Mouse (Mus musculus) embryo, embryonic 10 days (tissue): Measurements from ENCODE around the gene Nid2.

Source experiments
- DNase-seq: peaks from one replicate; pipeline ENCODE4 v3.0.0-alpha.2; 2015; ENCODE audit warnings: low spot score

The Nid2 gene

DNA sequence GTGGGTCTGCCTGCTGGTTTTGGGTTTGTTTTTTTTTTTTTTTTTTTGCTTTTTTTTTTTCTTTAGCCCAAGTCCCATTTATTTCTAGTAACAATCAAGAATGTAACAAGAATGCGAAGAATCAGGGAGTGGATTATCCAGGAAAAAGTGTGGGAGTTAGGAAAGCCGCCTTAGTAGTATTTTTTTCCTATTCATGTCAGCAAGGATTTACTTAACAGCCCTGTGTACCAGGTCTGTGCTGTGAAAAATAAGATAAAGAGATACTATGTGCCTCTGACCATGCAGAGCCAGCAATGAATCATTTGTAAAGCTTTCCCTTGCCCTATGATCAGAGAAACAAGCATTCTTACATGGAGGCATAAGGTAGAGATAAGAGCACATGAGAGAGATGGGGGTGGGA, 4.8 kb upstream of the Nid2 start:
- DNase-seq: no peak

DNA sequence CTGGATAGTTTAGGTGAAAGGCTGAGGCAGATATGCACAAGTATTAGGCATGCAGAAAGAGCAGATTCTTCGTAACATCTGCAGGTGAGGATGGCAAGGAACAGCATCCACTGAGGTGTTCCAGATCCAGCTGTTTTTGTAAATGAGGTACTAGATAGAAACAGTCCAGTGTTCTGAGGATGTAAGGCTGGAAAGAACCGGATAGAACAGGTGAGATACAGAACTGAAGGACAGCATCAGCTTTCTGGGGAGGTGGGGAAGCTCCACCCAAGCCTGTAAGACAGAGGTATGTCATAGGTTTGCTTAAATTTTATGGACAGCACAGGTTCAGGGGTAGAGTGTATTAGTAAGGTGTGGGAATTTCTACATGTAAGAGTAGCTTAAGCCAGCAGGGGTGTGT, 4.3 kb upstream of the Nid2 start:
- no peak for DNase-seq

DNA sequence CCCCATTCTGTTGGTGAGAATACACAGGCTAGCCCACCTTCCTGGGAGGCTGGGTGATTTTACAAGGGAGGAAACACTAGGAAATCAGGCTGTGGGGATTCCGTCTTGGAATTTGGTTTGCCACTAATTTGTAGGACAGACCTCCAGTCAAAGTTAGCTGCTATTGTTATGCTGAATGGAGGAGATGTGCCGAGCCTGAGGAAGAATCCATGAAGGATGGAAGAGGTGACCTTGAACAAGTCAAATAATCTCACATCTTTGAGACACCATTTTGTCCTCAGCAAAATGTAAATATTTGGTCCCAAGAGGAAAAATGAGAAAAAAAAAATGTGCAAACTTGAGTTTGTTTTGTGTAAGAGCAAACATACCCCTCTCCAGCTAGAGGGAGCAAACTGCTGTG, 1.3 kb upstream of the Nid2 start:
- no peak for DNase-seq

DNA sequence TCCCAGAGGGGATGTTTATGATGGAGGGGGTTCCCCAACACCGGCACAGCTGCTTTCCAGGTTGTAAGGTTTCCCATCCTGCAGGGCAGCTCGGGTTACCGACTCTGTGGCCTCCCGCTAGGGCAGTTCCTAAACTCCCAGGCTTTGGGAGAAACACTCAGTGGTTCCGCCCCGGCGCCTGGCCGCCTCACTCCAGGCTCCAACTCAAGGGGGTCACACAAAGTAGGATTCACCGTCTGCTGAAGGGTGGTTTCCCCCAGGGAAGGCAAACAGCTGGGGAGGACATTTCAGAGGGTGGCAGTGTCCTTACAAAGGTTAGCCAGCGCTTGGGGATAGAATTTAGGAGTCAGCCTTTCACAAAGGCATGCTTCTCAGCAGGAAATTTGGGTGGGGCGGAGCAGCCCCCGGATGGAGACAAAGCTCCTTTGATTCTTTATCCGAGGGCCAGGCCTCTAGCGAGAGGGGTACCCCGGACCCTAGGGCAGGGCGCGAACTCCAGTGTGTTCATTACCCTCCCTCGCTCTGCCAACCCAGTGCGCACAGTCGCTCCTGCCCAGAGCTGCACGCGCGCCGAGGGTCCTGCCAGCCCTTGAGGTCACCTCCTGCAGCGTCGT, 547 bp upstream of the Nid2 start:
- DNase-seq: peak; percentile 77

DNA sequence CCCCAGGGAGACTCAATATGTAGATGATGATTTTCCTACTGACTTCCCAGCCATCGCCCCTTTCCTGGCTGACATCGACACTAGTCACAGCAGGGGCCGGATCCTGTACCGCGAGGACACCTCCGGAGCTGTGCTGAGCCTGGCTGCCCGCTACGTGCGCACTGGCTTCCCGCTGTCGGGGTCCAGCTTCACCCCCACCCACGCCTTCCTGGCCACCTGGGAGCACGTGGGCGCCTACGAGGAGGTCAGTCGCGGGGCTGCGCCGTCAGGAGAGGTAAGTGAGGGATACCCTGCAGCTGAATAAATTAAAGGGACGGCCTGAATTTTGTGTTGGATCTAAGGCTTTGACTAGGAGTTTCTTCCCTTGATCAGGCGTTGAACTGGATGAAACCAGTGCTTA, 1.2 kb downstream of the Nid2 start:
- peak; percentile 56 for DNase-seq

DNA sequence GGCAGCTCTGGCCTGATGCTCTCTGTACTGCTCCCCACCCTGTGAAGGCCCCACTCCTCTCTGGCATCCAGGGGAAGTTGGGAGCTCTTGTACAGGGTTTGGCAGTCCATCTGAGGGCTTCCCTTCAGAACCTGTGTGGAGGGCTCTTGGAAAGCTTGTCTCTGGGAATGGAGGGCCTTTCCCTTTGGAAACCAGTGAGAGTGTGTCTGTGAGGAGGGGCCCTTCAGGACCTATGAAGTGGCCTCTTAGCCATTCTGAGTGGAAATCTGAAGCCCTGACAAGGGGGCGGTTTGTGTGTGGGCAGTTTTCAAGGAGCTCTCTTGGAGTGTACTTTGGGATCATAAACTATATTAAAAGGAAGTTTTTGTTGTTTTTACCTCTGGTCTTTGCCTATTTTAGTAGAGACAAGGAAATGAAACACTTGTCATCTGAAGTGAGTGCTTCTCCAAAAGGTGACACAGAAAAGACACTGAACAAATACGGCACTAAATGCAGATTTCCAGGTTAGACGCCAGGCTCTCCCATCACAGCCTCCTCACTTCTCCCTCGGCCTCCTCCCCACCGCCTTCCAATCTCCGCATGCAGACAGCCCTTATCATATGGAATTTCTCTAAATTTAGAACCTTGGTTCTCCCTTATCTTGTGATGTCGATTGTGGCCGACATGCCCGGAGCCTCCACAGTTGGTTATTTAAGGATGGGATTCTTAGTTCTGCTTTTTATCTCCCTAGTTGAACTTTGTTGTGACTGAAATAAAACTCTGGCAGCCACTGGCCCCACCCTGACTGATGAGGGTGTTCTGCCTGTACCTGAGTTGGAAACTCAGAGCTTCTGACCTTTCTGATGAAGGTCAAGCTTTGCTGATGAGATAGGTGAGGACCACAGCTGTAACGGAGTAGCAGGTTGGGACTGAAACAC, 8.5 kb downstream of the Nid2 start:
- no peak for DNase-seq

DNA sequence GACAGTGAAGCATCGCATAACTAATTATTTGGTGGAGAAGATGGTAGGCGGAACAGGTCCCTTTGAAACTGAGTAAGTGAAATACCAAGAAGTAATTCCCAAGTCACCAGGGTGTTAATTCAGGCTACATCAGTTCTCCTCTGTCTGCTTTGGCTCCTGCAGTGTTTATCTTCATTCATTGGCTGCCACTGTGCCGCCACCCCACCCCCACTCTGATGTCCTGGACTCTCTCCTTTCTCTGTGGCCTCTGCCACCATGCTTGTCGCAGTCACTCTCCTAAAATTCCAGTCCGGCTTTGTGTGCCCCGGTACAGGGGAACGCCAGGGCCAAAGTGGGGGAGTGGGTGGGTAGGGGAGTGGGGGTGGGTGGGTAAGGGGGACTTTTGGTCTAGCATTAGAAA, 9.7 kb downstream of the Nid2 start:
- DNase-seq: peak; percentile 45

DNA sequence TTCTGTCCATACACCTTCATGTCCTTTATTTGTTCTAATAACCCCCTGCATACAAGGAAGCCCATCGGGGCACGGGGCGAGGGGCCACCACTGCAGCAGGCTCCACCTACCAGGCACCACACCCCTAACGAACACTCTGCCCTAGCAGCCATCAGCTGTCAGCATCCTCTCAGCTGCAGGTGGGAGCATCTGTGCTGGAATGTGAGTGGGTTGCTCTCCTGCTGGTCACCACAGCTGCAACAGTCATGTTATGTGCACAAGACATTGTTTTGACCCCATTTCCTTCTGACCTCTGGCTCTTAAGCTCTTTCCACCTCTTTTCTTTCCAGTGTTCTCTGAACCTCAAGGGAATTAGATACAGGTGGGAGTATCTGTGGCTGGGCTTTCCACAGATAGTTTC, 10.9 kb downstream of the Nid2 start:
- peak; percentile 61 for DNase-seq

DNA sequence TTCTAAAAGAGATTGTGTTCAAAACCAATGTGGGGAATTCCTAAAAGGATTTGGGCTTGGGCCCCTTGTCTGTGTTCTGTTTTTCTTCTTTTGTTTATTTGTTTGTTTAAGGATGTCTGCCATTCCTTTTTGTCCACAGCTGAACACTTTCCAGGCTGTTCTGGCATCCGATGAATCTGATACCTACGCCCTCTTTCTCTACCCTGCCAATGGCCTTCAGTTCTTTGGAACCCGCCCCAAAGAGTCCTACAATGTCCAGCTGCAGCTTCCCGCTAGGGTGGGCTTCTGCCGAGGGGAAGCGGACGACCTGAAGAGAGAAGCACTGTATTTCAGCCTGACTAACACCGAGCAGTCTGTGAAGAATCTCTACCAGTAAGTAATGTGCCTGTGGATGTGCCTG, 12.5 kb downstream of the Nid2 start:
- peak; percentile 66 for DNase-seq

DNA sequence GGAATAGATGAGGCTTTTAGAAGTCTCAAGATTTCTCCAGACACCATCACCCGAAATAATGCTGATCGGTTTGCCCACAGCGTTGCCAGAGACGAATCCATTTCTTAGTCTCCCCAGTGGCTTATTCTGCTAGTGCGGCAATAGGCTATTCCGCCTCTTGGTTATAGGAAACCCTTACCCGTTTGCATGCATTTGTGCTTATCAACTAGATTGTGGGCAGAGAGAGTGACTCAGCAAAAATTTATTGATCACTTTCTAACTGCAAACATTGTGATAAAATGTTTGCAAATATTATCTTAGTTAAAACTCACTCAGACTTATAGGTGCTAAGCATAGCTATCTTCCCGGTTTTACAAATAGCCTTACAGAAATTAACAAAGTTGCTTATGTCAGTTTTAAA, 13.3 kb downstream of the Nid2 start:
- no peak for DNase-seq

DNA sequence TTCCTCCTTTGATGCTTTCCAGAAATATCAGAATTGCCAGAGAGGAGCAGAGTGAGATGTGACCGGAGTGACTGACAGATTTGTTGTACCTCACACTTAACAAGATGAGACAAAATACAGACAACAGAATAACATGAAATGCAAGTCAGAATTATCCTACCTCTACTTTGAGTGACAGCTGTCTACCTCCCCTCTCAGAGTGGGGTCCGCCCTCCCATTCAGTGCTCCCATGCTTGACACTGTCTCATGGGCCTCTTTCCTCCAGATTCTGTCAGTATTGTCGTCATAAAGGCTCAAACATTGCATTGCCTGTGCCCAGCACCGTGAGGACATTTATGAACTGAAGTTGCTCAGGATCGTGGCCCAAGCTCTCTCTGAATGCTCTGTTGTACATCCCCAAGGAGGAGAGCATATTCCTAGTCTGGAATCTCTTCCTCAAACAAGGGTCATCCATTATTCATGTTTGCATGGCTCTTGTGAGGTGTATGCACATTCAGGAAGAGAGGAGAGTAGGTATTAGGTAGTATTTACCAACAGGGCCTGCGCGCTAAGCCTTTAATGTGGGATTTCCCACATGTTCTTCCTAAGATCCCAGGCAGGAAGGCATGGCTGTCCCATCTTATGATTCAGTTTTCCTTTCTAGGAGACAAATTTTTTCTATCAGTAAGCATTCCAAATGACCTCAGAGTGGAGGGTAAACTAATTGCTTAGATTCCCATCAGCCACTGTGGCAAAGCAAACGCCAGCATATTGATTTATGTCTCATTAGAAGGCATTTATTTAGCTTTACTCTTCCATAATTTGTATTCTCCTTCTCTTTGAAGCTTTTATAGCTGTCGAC, 14.7 kb downstream of the Nid2 start:
- DNase-seq: no peak

DNA sequence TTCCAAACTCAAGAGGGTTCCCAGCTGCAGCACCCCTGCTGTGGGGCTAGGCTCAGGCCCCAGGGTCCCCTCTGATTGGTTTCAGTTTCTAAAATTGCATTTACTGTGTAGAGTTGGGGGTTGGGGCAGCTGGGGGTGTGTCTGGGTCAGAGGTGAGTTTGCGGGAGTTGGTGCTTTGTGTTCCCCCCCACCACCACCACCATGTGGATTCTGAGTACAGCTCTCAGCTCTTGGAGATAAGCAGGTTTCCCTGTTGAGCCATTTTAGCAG, 15.2 kb downstream of the Nid2 start:
- DNase-seq: peak; percentile 28

DNA sequence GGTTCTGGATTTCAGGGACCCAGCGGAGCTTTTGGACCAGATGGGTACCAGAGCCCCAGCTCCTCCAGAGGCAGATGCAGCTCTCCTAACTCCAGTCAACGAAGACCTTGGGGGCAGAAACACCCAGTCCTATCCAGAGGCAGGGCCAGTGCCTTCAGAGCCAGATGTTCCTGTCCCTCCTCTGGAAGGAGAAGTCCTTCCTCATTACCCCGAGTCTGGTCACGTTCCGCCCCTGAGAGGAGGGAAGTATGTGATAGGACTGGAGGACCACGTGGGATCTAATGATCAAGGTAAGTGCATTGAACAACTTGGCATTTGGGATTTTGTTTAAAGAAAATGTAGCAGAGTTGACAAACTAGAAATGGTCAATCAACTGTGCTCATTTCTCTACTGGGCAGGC, 17.6 kb downstream of the Nid2 start:
- no peak for DNase-seq

DNA sequence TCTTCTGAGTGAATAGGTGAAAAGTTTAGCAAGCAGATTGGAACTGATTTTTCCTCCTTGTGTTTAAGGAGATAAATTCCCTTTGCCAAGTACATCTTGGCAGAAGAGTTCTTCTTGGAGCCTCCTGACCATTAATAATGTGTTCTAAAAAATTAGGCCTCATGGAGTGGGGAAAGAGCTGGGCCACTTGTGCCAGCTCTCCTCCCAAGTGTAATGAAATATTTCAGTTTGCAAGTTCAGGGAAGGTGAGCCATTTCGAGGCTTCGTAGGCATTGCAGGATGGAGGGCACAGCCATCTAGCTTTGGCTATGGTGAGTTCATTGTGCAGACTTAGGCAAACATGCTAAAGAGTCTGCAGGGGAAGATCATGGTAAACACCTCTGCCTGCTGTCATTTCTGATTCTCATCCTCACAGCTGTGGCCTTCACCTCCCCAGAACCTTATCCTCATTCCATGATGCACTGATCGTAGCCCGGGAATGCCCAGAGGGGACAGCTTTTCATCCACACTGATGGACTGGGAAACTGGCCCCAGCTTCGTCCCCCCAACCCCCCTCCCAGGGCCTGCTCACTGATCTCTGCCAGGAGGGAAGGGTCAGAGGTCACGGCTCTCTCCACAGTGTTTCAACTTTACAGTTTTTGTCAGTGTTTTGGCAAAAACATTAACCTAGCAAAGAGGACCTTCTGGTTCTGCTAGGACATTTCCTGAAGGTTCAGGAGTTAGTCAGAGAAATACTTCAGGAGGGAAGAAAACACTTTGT, 18.6 kb downstream of the Nid2 start:
- DNase-seq: peak; percentile 79

DNA sequence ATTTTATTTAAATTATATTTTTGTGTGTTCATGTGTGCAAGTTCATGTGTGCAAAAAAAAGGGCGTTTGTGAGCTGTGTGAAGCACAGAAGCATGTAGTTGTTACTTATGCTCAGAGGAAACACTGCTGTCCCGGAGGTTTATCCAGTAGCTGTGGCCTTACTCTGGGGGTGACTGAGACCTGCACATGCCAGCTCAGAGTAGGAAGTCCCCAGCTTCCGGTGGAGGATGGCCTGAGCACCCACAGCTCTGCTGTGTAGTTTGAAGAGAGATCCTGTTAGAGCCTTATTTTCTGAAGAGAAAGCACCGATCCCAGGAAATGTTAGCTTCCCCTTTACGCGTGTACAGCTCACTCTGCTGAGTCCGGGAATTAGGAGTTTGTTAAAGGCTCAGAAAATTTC, 20.1 kb downstream of the Nid2 start:
- DNase-seq: no peak

DNA sequence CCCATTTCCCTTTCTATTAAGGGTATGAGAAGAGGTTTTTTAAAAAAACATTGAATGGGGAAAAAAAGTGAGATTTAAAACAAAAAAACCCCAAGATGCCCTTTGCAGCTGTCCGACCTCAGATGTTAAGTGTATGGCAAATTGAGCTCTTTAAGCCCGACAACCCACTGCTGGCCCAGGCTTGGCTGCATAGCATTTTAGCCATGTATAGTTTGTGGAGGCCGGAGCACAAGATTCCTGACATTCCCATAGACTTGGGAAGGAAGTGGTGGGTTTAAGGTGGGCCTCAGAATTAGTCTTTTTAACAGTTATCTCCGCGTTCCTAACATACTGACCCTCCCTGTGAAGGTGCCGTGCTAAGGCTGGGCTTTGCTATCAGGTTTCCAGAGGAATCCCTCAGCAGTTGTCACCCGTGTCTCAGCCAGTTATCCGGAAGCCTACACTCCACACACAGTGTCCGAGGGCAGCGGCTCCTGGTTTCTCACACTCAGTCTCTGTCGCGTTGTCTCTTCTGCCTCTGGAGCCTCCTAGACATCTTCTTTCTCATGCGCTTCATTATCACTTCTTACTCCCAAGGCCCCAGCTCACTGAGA, 23.1 kb downstream of the Nid2 start:
- DNase-seq: peak; percentile 28

DNA sequence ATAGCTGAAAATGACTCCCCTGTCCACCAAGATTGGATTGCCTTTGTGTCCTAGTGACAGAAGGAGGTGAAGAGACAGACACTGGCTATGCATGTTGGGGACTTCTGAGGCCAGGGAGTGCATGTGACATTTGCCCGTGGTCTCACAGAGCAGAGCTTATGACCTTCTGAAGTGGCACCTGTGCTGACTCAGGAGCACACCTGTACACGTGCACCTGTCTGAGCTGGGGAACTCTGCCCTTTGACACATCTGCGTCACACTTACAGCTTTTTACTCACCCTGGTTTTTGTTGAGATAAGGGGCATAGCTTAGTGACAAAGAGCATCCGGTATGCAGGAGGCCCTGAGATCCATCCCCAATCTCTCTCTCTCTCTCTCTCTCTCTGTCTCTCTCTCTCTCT, 24.4 kb downstream of the Nid2 start:
- DNase-seq: no peak

DNA sequence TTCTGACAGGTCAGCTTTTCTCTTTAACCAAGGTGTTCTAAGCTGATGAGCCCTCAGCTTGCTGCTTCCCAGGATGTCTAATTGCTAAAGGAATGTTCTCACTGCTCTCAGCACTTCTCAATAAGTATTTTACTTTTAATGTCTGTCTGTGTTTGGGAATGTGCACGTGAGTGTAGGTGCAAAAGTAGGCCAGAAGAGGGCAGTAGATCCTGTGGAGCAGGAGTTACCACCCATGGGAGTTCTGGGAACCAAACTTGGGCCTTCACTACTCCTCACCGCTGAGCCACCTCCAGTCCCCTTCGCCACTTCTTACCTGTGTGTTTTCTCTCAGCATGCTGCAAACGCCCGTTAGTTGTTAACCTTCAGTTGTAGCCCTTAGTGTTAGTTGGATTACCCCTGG, 25.1 kb downstream of the Nid2 start:
- no peak for DNase-seq

DNA sequence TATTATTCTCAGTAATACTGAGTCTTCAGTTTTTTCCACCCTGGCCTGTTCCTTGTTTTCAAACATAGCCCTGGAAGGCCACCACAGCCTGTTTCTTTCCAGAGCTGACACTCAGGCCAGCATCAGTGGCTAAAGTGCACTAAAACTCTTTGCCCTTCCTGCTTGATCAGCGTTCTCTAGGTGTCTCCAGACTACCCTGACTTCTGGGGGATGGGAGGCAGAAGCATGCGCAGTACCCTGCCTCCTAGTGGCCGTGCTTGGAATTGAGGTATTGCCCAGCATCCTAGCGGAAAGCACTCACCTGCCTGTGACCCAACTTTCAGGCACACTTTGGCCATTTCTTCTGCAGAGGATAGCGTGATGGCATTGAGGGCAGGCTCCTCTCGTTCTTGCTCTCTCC, 25.8 kb downstream of the Nid2 start:
- DNase-seq: peak; percentile 79

DNA sequence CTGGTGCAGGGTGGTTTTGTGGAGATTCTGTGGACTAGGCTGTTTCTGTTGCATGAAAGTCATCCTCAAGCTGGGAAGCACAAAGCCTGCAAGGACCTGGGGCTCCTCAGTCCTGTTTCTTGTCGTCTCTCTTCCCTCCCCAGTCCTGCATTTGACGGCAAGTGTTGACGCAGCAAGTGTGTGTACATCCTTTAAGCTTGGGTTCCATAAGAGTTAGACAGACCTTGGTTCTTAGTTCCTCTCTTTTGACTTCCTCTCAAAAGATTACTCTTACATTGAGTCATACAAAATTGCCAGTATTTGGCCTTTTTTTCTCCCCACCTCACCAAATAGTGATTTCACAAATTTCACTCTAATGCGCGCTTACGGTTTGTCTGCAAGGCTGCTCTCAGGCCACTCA, 26.3 kb downstream of the Nid2 start:
- no peak for DNase-seq

DNA sequence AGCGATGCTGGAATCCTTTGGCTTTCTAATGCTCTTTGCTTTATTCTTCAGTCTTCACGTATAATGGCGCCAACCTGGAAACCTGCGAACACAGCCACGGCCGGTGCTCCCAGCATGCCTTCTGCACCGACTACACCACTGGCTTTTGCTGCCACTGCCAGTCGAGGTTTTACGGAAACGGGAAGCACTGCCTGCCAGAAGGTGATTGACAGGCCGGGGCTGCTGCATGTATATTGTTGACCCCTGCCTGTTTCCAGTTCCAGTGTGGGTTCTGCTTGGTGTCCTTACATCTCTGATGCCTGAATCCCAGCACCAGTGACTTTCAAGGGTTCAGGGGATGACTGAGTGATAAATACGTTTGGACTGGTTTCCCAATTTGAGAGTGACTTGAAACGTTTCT, 26.9 kb downstream of the Nid2 start:
- DNase-seq: no peak
